Mouse (Mus musculus) heart, embryonic 13.5 days (tissue): ENCODE data around the gene Wfdc3. TPM values are rescaled to one million over a fixed set of nuclear protein-coding genes. Genes with fewer than 3 reads are reported as not detected.

ENCODE experiments used
- ATAC-seq: fragments of 200-750 bp; cut with Nextera tagmentation; 2 replicates; pipeline ENCODE4 v1.8.0; 2017; ENCODE audit warnings: moderate TSS enrichment; ENCODE audit not compliant: insufficient number of reproducible peaks, low FRiP score, low TSS enrichment; ENCODE audit errors: extremely low read depth
- H3K27ac ChIP-seq: fragments of 300-500 bp; sonication (generic); replicated peaks from 2 replicates; pipeline ENCODE4 v1.5.1; 2015; ENCODE audit warnings: moderate library complexity, mild to moderate bottlenecking, inconsistent platforms
- H3K27me3 ChIP-seq: fragments of 300-500 bp; sonication (generic); replicated peaks from 2 replicates; pipeline ENCODE4 v1.6.1; 2015; ENCODE audit warnings: mild to moderate bottlenecking, inconsistent platforms
- H3K36me3 ChIP-seq: fragments of 300-500 bp; sonication (generic); 2 replicates; pipeline ENCODE4 v1.6.1; 2015; ENCODE audit warnings: mild to moderate bottlenecking, inconsistent platforms
- H3K4me1 ChIP-seq: fragments of 300-500 bp; sonication (generic); 2 replicates; pipeline ENCODE4 v1.6.1; 2015; ENCODE audit warnings: inconsistent platforms
- H3K4me2 ChIP-seq: fragments of 300-500 bp; sonication (generic); 2 replicates; pipeline ENCODE4 v1.6.1; 2015; ENCODE audit warnings: inconsistent platforms, mild to moderate bottlenecking, moderate library complexity
- H3K4me3 ChIP-seq: fragments of 300-500 bp; sonication (generic); 2 replicates; pipeline ENCODE4 v1.5.1; 2015; ENCODE audit warnings: moderate library complexity, mild to moderate bottlenecking, inconsistent platforms
- H3K9ac ChIP-seq: fragments of 300-500 bp; sonication (generic); 2 replicates; pipeline ENCODE4 v1.6.1; 2015; ENCODE audit warnings: inconsistent platforms, mild to moderate bottlenecking, moderate library complexity
- H3K9me3 ChIP-seq: fragments of 300-500 bp; sonication (generic); 2 replicates; pipeline ENCODE4 v1.6.1; 2016; ENCODE audit warnings: inconsistent platforms
- WGBS: fragments of 180-500 bp; shearing (Covaris S2); methylation state at CpG from one replicate; pipeline ENCODE4 v1.1.7; 2015; ENCODE audit warnings: mixed read lengths; 5-methylcytosine and 5-hydroxymethylcytosine counted together
- polyA plus RNA-seq: library from polyadenylated mRNA; unstranded; fragments of >200 nt; fragmentation: Nextera tagmentation; extraction: Ambion mirVana; gene quantifications from 2 replicates; pipeline ENCODE4 v1.2.1, GENCODE M21; 2015

Wfdc3 gene
- polyA plus RNA-seq, 1 experiment from 2014 or later, result 0.28 TPM

- Histone ChIP-seq H3K9me3 (no peaks in the 10 kb centered on the region), H3K27ac (peak overlapping the region; percentile 36), H3K4me3 (no peak overlapping the region), H3K36me3 (peaks cover 28% of the 10 kb centered on the region), H3K27me3 (peaks cover 18% of the 10 kb centered on the region), H3K4me1 (peaks cover 32% of the 10 kb centered on the region), H3K9ac (no peak overlapping the region), H3K4me2 (peak overlapping the region; percentile 18; the same call in 1 of the 2 replicates)
- no peak for ATAC-seq
- 74% methylated on average over 14 of the region's 14 CpGs for WGBS
Observed at GRCm38 (mm10) chr2:164773229-164773988, 27.7 kb upstream of the Wfdc3 start.

DNA sequence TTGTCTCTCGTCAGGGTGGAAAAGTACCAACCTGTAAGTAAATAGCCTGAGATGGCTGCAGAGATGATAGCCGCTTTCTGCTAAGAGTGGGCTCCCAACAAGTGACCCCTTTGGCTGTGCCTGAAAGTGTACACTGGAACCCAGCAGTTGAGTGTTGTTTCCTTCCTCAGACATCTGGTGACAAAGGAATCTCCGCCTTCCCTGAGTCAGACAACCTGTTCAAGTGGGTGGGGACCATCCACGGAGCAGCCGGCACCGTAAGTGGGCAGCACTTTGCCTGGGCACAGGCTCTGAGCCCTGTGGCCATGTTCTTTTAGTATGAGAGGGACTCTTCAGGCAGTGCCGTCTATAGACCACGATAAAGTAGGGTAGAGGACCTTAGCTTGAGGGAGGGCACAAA lies 25.4 kb upstream of the Wfdc3 start:
- no peaks in the 10 kb centered on the region for H3K27me3 ChIP-seq
- peak overlapping the region; percentile 95 for H3K4me2 ChIP-seq
- peaks cover 36% of the 10 kb centered on the region for H3K4me1 ChIP-seq
- peaks cover 51% of the 10 kb centered on the region for H3K36me3 ChIP-seq
- H3K9ac ChIP-seq, result peak overlapping the region; percentile 95
- WGBS, result 68% methylated on average over 8 of the region's 8 CpGs
- no peak overlapping the region; the same call in 1 of the 2 replicates for H3K27ac ChIP-seq
- H3K4me3 ChIP-seq, result peak overlapping the region; percentile 98
- ATAC-seq, result no peak
- no peaks in the 10 kb centered on the region for H3K9me3 ChIP-seq

DNA sequence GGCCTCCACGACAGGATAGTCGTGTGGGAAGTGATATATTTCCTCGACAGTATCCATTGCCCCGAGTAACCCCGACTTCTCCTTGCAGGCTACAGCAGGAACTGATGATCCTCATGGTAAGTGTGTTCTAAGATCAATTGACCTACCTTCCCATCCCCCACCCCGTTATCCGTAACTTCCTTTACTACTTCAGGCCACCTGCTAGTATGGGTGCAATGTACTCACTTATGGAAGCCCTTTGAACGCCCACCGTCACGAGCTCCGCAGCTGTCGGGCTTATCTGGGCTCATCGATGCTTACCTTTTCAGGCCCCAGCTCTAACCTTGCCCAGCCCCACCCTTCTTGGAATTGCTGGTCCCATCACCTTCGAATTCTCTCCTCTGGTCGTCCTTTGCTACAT lies 24.5 kb upstream of the Wfdc3 start:
- Histone ChIP-seq H3K27me3 (no peaks in the 10 kb centered on the region), H3K4me3 (peak overlapping the region; percentile 98), H3K4me2 (peak overlapping the region; percentile 95), H3K9ac (peak overlapping the region; percentile 95), H3K36me3 (peaks cover 59% of the 10 kb centered on the region), H3K27ac (peak overlapping the region; percentile 79), H3K9me3 (no peaks in the 10 kb centered on the region), H3K4me1 (peaks cover 36% of the 10 kb centered on the region)
- WGBS, result 2% methylated on average over 15 of the region's 15 CpGs
- ATAC-seq, result no peak

GRCm38 (mm10) chr2:164769258-164770037 lies 23.7 kb upstream of the Wfdc3 start, which contains the start of gene Ube2c:
Gene Ube2c (plus strand): TSS chr2:164769898.
- peak within 1 kb of the TSS; percentile 98 for H3K4me3 ChIP-seq
- H3K4me2 ChIP-seq, result peak within 1 kb of the TSS; percentile 95
- peaks cover 36% of the 10 kb centered on the region for H3K4me1 ChIP-seq
- H3K9ac ChIP-seq, result peak within 1 kb of the TSS; percentile 95
- H3K27ac ChIP-seq, result peak within 1 kb of the TSS; percentile 87
- no peaks in the 10 kb centered on the region for H3K9me3 ChIP-seq
- peaks cover 67% of the 10 kb centered on the region for H3K36me3 ChIP-seq
- WGBS, result 2% methylated on average over 53 of the region's 53 CpGs
- peak; percentile 98 for ATAC-seq
- no peaks in the 10 kb centered on the region for H3K27me3 ChIP-seq

- Histone ChIP-seq H3K4me2 (0 out of 2 replicates have a peak overlapping the region, but pooled peaks have one; percentile 9), H3K4me1 (peaks cover 32% of the 10 kb centered on the region), H3K36me3 (peaks cover 71% of the 10 kb centered on the region), H3K9me3 (no peaks in the 10 kb centered on the region), H3K4me3 (no peak overlapping the region), H3K27me3 (no peaks in the 10 kb centered on the region), H3K27ac (peak overlapping the region; percentile 78), H3K9ac (0 out of 2 replicates have a peak overlapping the region, but pooled peaks have one; percentile 13)
- WGBS, result 89% methylated on average over 15 of the region's 15 CpGs
- no peak for ATAC-seq
Observed at GRCm38 (mm10) chr2:164767812-164768540, 22.2 kb upstream of the Wfdc3 start.

- peak overlapping the region; percentile 33; the same call in 1 of the 2 replicates for H3K27ac ChIP-seq
Observed at GRCm38 (mm10) chr2:164765841-164766240, 20.1 kb upstream of the Wfdc3 start.

GRCm38 (mm10) chr2:164762593-164762992 lies 16.9 kb upstream of the Wfdc3 start:
- H3K27ac ChIP-seq, result no peak overlapping the region
- 79% methylated on average over 7 of the region's 7 CpGs for WGBS
- H3K4me1 ChIP-seq, result peaks cover 21% of the 10 kb centered on the region
- no peak for ATAC-seq
- no peaks in the 10 kb centered on the region for H3K27me3 ChIP-seq
- peaks cover 95% of the 10 kb centered on the region for H3K36me3 ChIP-seq
- H3K4me2 ChIP-seq, result no peak overlapping the region
- H3K4me3 ChIP-seq, result no peak overlapping the region
- H3K9me3 ChIP-seq, result no peaks in the 10 kb centered on the region
- no peak overlapping the region for H3K9ac ChIP-seq

More at GRCm38 (mm10) chr2:164765841-164766240, 20.1 kb upstream of the Wfdc3 start:
- peaks cover 26% of the 10 kb centered on the region for H3K4me1 ChIP-seq
- no peak overlapping the region for H3K4me3 ChIP-seq
- H3K27me3 ChIP-seq, result no peaks in the 10 kb centered on the region
- H3K36me3 ChIP-seq, result peaks cover 72% of the 10 kb centered on the region
- WGBS, result 68% methylated on average over 3 of the region's 3 CpGs
- no peak overlapping the region for H3K9ac ChIP-seq
- ATAC-seq, result no peak
- H3K4me2 ChIP-seq, result no peak overlapping the region
- H3K9me3 ChIP-seq, result no peaks in the 10 kb centered on the region

DNA sequence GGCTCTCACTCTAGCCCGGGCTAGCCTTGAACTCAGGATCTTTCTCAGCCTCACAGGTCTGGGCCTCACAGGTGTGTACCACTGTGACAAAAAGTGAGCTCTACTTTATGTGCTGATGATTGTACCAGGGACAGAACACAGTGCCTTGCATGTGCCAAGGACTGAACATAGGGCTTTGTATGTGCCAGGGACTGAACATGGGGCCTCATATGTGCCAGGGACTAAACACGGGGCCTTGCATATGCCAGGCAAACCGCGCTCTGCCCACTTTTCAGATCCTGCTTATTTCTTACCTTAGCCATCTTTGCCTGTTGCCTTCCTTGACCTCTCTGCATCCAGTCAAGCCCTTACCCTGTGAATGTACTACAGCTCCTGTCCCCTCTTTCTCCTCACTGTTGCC lies 16.2 kb upstream of the Wfdc3 start:
- 0 out of 2 replicates have a peak overlapping the region, but pooled peaks have one; percentile 21 for H3K27ac ChIP-seq
- H3K27me3 ChIP-seq, result no peaks in the 10 kb centered on the region
- no peak overlapping the region for H3K4me2 ChIP-seq
- H3K9me3 ChIP-seq, result no peaks in the 10 kb centered on the region
- no peak for ATAC-seq
- H3K4me1 ChIP-seq, result peaks cover 21% of the 10 kb centered on the region
- H3K9ac ChIP-seq, result no peak overlapping the region
- no peak overlapping the region for H3K4me3 ChIP-seq
- WGBS, result 93% methylated on average over 4 of the region's 4 CpGs
- H3K36me3 ChIP-seq, result peaks cover 95% of the 10 kb centered on the region

- H3K4me1 ChIP-seq, result peaks cover 21% of the 10 kb centered on the region
- 77% methylated on average over 2 of the region's 2 CpGs for WGBS
- no peaks in the 10 kb centered on the region for H3K9me3 ChIP-seq
- H3K4me2 ChIP-seq, result no peak overlapping the region
- ATAC-seq, result no peak
- H3K27ac ChIP-seq, result 0 out of 2 replicates have a peak overlapping the region, but pooled peaks have one; percentile 21
- H3K36me3 ChIP-seq, result peaks cover 95% of the 10 kb centered on the region
- no peak overlapping the region for H3K9ac ChIP-seq
- H3K4me3 ChIP-seq, result no peak overlapping the region
- no peaks in the 10 kb centered on the region for H3K27me3 ChIP-seq
Observed at GRCm38 (mm10) chr2:164761502-164761901, 15.8 kb upstream of the Wfdc3 start.

DNA sequence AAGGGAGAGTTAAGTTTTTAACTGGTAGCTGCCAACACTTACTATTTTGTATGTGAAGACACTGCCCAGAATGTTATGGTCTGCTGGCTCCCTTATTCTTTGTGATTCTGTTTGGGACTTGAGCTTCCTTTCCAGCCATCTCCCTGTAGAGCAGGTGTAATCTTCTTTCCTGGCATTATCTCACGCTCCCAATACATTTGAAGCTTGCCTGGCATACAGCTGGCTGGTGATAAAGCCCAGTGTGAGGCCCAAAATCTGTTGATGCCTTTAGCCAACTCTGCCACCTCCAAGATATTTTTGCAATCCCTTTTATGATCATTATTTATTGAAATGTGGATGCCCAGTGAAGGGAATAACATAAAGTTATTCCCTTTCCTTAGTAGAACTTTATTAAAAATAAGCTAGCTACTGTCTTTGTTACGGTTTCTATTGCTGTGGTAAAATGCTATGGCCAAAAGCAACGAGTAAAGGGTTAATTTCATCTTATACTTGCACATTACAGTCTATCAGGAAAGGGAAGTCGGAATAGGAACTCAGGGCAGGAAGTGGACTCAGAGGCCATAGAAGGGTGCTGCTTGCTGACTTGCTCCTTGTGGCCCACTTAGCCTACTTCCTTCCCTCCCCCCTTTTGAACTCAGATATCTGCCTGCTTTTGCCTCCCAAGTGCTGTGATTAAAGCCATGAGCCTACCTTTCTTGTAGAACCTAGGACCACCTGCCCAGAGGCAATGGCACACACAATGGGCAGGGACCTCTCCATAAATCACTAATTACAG lies 14.5 kb upstream of the Wfdc3 start:
- 70% methylated on average over 4 of the region's 4 CpGs for WGBS
- H3K4me3 ChIP-seq, result no peak overlapping the region
- no peak overlapping the region for H3K4me2 ChIP-seq
- H3K4me1 ChIP-seq, result peaks cover 32% of the 10 kb centered on the region
- H3K9ac ChIP-seq, result no peak overlapping the region
- no peak for ATAC-seq
- H3K9me3 ChIP-seq, result no peaks in the 10 kb centered on the region
- 0 out of 2 replicates have a peak overlapping the region, but pooled peaks have one; percentile 1 for H3K27ac ChIP-seq
- H3K27me3 ChIP-seq, result no peaks in the 10 kb centered on the region
- peaks cover 95% of the 10 kb centered on the region for H3K36me3 ChIP-seq
